Mouse (Mus musculus) gastrocnemius, postnatal 25 days (tissue): ENCODE results near the gene Slc38a1. TPM values are rescaled to one million over a fixed set of nuclear protein-coding genes. Genes with fewer than 3 reads are reported as not detected.
"Not testable (repeated sequence)": the region's sequence is repeated elsewhere in the genome, so short reads cannot be mapped to it uniquely, and the experiment has no call there.

Experiments used
- DNase-seq: peaks from one replicate; pipeline ENCODE4 v3.0.0; 2022
- total RNA-seq, 2 experiments: library from RNA; stranded (reverse); gene quantifications; 1 replicate in 1 of 2; 2 replicates in 1 of 2; pipeline ENCODE4 v1.2.3; 2021

Slc38a1 gene
- total RNA-seq, 2 experiments from 2014 or later = 1.4 to 2.2 TPM

DNA sequence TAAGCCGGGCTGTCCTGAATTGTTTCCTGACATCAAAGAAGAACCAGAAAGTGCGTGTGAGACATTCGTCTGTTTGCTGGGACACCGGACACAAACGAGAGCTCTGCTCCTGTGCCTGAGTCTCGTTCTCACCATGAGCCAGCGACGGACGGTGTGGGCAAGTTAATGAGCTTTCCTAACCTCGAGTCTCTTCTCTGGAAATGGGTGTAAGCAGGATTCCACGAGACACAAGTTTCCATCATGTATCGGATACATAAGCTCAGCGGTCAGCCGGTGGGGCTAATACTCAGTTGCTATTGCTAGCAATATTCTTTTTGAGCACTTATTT lies 15.5 kb upstream of the Slc38a1 start:
- DNase-seq = no peak

DNA sequence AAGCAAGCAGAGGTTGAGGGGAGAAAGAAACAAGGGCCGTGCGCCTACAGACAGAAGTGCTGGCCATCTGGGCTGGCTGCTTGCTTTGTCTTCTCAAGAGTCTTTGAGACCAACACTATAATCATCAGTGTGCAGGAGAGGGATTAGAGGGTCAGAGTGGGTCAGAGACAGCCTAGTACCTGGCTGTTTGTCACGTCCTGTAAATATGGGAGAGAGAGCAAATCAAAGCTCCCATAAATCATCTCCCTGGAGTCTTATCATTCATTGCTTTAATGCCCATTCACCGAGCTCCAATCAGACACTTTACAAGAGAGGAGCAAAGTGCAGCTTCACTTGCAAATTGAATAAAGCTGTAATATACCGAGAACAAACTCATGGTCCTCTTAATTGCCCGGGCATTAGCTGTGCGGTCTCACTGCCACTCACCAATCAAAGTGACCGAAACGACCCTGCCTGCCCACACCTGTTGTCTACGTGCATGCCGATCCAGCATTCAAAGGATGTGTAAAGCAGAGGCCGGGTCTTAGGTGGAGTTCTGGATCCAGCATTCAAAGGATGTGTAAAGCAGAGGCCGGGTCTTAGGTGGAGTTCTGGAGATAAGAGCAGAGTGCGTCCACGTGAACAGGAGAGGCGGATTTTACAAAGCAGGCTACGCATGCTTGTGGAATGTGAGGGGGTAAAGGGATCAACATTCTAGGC lies 15.0 kb upstream of the Slc38a1 start:
- no peak for DNase-seq

DNA sequence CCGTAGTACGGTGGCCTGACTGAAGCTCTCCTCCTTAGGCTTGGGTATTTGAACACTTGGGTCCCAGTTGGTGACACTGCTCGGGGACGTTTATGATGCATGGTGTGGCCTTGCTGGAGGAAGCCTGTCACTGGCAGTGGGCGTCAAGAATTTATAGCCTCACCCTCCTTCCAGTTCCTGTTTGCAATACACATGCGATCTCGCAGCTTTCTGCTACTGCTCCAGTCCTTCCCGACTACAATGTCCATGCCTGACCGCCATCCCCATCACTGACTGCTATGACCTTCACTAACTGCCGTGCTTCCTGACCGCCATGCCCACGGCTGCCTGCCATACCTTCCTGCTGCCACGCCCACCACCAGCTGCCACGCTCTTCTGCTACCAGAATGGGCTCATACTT lies 12.8 kb upstream of the Slc38a1 start:
- no peak for DNase-seq

DNA sequence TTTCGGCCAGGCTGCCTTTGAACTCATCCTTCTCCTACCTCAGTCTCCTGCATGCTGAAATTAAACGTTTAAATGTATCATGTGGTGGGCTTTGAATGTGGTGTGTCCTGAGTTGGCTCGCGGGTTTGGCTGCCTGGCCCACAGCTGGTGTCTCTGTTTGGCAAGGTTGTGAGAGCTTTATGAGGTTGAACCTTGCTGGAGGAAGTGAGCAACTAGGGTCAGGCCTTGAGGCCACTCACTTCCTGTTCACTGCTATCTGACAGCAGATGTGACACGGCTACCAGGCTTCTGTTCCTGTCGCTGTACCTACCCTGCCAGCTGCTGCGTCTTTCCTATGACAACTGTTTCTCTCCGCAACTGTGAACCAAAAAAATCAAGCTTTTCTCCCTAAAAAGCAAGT lies 12.0 kb upstream of the Slc38a1 start:
- DNase-seq = no peak

DNA sequence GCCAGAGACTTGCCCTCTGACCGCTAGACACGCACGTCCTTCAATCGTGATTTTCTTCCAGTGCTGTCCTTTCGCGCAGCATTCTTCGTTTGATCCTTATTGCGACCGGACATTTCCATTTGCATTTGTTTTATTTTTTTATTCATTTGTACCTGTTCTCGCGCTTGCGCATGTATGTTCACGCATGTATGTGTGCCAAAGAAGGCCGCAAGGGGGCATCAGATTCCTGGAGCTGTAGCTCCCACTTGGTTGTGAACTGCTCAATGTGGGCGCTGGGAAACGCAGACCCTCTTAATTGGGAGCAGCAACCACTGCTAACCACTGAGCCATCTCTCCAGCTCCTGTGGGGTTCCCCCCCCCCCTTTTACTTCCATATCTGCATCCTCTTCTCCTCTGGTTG lies 10.3 kb upstream of the Slc38a1 start:
- no peak for DNase-seq

DNA sequence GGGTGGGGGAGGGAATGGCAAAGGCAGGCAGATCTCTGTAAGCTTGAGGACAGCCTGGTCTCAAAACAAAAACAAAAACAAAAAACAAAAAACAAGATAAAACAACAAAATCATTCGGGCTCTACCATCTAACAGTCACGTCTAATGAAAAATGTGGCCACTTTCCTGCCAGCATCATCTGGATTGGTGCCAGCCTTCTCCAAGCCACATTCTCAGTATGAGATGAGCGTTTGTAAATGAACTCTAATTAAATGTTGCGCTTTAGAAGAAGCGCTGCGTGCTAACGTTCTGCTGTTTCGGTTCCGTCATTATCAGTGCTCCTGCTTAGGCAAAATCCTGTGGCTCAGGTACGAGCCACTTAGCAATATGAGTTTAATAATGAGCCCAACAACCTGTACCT lies 9.8 kb upstream of the Slc38a1 start:
- no peak for DNase-seq

DNA sequence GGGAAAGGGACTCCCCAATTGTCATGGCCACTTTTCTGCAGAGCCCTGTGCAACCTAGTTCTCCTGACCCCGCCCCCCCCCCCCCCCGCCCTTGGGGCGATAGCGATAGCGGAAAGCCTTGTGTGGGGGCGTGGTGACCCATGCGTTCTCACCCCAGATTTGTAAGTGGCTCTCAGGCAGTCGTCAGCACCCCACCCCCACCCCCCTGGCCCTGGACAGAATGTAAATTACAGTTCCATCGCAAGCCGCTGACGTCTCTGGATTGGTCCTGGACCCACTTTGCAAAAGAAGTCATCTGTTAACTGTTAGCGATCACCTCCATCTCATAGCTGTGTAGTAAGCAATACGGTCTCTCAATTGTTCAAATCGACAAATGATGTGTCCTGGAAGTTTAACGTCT lies 4.7 kb upstream of the Slc38a1 start:
- DNase-seq = no peak

DNA sequence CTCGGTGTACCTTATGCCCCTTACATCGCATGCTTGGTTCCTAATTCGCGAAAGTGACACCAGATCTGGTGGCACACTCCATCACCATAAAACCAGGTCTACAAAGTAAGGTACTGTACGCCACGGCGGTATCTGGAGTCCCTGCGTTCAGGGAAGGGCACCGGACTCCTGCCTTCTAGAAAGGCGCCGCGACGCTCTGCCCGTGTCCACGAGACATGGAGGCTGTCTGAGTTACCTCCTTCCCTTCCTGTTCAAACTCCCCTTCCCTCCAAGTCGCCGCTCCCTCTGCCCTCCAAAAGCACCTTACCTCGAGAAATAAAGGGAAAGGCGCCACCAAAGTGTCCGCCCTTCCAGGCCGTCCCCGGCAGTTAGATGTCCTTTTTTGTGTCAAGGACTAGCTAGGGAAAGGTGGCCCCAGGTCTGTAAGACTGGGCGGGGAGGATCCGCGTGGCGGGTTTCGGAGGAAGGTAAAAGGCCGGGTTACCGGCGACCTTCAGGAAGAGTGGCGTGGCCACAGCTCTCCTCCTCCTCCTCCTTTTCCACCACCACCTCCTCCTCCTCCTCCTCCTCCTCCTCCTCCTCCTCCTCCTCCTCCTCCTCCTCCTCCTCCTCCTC lies 785 bp downstream of the Slc38a1 start:
- DNase-seq = no peak

DNA sequence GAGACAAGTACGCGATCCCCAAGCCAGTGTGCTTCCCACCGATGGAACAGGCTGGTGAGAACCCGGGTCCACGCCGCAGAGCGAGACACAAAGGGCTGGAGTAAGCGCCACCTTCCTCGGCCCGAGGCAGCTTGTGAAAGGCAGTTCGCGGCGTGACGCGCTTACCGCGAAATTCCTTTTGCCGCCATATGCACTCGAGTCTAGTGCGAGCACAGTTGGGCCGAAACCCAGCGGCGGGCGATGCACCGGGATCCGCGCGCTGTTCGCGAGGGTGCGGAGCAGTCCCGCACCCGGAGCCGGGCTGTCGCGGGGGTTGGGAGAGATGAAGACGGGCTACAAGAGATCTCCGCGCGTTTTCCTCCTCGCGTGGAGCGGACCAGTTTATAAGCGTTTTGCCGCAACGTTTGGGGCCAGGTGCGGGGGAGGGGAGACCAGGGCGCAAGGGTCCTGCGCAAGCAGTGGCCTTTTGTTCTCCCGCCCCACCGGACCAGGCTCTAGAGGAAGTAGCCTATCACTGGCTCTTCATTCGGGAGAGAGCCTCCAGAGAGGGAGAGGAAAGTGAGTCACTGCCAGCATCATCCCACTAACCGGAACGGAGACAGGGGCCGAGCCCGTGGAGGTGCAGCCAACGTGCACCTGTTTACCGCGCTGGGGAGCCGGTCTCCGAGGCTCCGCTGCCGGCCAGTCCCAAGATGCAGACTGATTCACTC lies 1.4 kb downstream of the Slc38a1 start:
- DNase-seq = peak; percentile 14

DNA sequence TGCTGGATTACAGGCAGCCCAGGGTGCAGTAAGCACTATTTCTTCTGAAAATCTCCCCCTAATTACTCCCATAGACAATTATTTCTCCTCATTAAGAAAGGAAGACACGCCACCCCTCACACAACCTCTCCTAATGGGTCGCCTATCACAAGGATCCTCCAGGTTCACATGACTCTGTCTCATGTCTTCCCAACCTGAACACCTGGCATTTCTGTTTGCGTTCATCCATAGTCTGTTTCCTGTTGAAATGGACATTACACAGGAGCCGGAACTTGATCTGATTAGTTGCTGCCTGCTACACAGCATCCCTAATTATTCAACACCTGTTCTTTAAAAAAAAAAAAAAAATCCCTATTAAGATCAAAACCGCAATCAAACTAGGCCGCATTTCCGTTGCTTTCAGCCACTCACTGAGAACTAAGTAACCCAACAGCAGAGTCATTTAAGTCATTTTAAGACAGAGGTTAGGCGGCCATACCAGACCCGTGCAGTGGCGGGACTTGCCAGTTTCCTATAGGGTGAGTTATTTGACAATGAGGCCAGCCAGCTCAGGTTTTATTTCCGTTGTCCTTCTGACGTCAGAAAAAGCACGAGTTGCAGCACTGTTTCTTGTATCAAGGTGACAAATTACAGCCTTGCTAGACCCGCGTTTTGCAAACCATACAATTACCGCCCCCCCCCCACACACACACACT lies 2.3 kb downstream of the Slc38a1 start:
- DNase-seq = no peak

DNA sequence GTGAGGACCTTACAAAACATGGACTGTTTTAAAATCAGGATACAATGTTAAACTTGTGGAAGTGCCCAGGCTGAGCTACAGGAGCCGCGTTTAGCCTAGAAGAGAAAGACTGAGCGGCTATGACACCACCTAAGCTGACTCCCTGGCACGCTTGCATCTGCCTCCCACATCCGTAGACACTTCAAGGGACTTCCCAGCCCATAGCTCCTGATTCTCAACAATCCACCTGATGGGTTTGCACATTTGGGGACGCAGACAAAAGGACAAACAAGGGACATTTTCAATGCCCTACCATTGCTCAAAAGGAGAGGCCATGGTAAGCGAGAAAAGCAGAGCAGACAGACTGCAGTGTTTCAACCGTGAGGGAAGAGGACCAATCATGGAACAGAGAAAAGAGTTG lies 3.1 kb downstream of the Slc38a1 start:
- DNase-seq = no peak

DNA sequence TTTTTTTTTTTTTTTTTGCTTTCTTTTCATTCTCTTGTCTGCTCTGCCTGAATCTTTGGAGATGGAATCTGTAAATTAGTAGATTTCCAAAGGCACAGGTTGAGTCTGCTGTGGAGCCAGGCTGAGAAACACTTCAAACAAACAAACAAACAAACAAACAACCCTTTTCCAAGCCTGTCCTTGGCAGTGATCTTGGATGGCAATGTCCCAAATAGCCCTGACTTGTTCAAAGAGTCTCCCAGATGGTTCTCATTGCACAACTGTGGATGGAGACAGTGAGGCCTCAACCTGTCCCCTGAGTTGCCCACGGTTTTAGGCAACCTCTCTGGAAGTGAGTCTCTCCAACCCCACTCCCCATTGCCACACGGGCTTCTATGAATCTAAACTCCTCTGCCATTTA lies 4.1 kb downstream of the Slc38a1 start:
- no peak for DNase-seq

DNA sequence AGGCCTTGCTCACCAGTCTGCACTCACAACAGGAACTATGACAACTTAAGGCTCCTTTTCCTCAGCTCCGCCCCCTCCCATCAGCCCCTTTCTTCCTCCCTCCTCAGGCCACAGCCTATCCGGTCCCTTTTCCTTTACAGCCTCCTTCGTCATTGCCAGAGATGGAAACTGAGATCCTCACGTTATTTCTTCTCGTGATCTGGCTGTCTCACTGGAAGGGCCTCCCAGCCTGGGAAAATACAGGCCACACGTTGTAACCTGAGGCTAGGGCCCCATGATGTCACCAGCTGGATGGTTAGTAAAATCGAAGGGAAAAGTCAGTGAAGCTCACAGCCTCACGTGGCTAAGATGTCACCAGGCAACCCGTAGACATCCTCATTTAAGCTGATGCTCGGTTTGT lies 4.5 kb downstream of the Slc38a1 start:
- DNase-seq = peak; percentile 14

DNA sequence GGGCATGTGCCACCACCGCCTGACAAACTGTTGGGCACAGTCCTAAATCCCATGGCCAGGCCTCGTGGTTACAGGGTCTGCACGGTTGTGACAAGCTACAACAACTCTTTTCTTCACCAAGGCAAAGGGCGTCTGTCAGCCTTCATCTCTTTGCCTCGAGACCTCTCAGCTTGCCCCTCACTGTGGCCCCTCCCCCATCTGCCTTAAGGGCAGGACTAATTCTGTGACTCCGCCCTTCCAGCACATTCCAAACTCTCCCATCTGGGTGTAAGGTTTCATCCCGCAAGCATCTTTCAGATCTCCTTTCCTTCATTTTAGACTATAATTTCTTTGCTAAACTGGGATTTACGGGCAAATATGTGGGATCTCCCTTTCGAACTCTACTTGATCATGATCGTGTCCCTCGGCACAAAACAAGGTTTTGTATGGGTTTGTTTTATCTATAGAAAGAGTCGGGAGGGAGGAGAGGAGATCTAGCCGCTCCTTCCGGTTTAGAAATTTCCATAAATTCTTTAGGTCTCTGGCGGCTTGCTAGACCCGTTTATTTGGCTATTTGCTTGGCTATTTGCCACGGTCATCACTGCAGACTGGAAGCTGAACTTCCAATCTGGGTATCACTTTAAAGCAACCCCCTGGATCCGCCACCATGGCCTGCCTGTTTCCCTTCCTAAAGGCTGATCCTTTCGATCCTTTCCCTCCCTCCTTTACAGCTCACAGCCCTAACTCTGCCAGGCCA lies 7.9 kb downstream of the Slc38a1 start:
- no peak for DNase-seq

DNA sequence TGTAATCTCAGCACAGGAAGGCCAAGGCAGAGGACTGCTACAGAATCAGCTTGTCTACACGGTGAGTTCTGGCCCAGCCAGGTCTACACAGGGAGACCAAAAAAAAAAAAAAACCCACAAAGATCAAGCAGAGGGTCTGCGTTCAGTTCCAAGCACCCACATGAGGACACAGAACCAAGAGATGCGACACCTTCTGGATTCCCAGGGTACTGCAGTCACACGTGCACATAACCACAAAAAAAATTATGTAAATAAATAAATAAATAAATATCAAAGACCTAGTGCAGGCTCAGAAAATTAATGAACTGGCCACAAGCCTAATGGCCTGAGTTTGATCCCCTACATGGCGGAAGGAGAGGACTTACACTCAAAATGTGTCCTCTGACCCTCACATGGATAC lies 10.5 kb downstream of the Slc38a1 start:
- DNase-seq = no peak

DNA sequence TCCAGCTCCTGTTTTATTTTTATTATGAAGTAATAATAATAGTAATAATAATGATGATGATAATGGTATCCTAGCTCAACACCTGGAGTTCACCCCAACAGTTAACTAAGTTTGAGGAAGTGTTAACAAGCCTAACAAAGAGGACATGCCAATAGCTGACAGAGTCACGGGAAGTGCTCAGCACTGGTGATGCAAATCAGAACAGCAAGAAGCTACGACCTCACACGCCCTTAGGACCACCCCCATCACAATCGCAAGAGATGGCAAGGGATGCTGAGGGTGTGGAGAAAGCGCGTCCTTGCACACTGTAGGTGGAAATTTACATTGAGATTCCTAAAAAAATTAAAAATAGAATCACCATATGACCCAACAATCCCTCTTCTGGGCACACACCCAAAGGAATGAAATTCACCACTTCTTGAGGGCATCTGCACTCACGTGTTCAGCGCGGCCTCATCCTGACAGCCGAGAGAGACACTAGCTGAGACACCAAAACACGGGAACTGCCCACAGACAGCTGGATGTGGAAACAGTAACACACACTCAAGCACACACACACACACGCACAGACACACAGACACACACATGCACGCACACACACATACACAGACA lies 11.5 kb downstream of the Slc38a1 start:
- DNase-seq = no peak

DNA sequence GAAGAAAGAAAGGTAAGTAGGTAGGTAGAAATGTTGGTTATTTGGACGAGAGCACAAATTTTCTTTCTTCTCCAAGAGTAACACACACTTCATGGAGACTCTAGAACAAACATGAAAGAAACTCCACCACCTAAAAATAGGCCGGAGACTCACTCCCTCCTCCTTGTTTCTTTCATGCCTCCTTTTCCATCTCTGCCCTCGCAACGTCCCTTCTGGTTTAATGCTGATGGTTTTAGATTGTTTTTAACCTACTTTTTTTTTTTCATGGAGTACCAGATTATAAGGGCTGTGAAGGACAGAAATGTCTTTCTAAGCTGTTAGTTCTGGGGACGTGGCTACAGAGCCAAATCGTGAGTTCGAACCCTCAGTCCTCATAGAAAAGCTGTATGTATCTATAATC lies 14.5 kb downstream of the Slc38a1 start:
- no peak for DNase-seq

DNA sequence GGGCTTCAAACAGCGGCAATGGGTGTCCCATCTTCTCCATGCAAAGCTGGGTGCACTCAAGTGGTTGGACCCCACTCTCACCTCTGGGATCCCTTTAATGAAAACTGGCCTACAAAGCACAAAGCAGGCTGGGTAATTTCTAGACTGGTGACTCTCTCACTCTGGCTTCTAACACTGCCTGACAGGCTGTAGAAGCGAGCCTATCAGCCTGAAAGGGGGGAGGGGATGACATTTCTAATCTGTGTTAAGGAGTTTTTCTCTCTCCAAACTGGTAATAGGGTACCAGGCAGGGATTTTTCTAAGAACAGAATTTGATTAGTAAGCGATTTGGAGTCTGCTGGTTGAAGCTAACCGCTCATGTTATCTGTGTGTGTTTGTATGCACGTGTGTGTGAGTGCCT lies 15.8 kb downstream of the Slc38a1 start:
- no peak for DNase-seq

DNA sequence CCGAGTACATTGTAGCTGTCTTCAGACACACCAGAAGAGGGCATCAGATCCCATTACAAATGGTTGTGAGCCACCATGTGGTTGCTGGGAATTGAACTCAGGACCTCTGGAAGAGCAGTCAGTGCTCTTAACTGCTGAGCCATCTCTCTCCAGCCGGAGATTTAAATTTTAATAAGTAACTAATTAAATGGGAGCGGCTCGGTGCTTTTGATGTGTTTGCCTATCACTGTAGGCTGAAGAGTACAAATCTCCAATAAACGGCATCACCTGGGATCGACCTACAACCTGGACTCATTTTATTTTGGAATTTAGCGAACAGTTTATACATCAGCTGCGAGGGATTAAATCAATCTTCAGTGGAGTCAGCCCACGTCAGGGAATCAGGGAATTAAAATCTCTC lies 17.7 kb downstream of the Slc38a1 start:
- DNase-seq = not testable (repeated sequence)

DNA sequence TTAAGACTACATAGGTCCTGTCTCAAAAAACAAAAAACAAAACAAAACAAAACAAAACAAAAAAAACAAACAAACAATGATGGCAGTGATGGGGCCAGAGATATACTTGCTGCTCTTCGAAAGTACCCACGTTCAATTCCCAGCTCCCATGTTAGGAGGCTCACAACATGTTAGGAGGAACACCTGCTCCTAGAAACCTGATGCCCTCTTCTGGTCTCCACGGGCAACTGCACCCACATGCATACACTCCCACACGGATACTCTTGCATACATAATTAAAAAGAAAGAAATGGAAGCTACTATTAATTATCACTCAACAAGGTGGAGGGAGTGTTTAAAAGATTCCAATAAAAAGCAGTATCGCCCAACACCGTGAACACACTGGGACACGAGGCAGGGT lies 20.3 kb downstream of the Slc38a1 start:
- no peak for DNase-seq

DNA sequence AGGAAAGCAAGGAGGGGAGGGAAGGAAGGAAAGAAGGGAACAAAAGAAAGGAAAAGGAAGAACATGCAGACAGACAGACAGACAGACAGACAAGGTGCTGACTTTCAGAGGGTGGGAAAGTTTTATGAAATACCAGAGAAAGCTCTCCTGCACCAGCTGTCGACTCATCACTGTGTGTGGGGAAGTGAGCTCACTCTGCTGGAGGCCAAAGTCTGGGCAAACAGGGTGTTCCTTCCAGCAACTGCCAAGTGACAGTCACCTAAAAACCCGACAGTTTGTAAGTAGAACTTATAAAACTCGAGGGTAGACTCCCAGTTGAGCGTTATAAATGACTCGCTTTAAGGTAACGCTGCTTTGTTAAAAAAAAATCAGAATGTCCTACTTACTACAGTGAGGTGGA lies 21.0 kb downstream of the Slc38a1 start:
- DNase-seq = no peak

DNA sequence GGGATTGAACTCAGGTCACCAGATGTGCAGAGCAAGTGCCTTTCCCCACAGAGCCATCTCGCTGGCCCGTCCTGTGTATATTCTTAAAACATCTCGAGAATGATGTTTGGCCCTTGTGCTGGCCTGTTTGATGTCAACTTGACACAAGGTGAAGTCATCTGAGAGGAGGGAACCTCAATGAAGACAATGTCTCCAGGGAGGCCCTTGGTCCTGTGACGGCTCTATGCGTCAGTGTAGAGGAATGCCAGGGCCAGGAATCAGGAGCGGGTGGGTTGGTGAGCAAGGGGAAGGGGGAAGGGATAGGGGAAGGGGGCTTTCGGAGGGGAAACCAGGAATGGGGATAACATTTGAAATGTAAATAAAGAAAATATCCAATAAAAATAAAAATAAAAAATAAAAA lies 25.2 kb downstream of the Slc38a1 start:
- DNase-seq = no peak
